Mouse (Mus musculus) hindbrain, embryonic 14.5 days (tissue): ENCODE data around the gene Pomc. TPM values are rescaled to one million over a fixed set of nuclear protein-coding genes. Genes with fewer than 3 reads are reported as not detected.
A peak's percentile ranks its signal among the peaks of the same experiment; 100 is the strongest.
"Not testable (repeated sequence)": the region's sequence is repeated elsewhere in the genome, so short reads cannot be mapped to it uniquely, and the experiment has no call there.

Experiments used
- ATAC-seq: fragments of 200-750 bp; cut with Nextera tagmentation; 2 replicates; pipeline ENCODE4 v1.8.0; 2017; ENCODE audit warnings: moderate number of reproducible peaks, mild to moderate bottlenecking, moderate TSS enrichment, moderate library complexity; ENCODE audit not compliant: low FRiP score
- DNase-seq: peaks from one replicate; pipeline ENCODE4 v3.0.0-alpha.2; 2015; ENCODE audit warnings: low spot score
- H3K27ac ChIP-seq: fragments of 300-500 bp; sonication (generic); 2 replicates; pipeline ENCODE4 v1.5.1; 2014; ENCODE audit warnings: mild to moderate bottlenecking, moderate library complexity
- H3K27me3 ChIP-seq: fragments of 300-500 bp; sonication (generic); 2 replicates; pipeline ENCODE4 v1.6.1; 2014; ENCODE audit warnings: mild to moderate bottlenecking, low read length, mixed read lengths; ENCODE audit not compliant: control insufficient read depth, insufficient read depth
- H3K36me3 ChIP-seq: fragments of 300-500 bp; sonication (generic); replicated peaks from 2 replicates; pipeline ENCODE4 v1.6.1; 2014; ENCODE audit not compliant: control insufficient read depth, insufficient read depth
- H3K4me1 ChIP-seq: fragments of 300-500 bp; sonication (generic); replicated peaks from 2 replicates; pipeline ENCODE4 v1.6.1; 2014; ENCODE audit warnings: antibody characterized with exemption, low read length, mixed read lengths; ENCODE audit not compliant: control insufficient read depth, insufficient read depth
- H3K4me2 ChIP-seq: fragments of 300-500 bp; sonication (generic); replicated peaks from 2 replicates; pipeline ENCODE4 v1.6.1; 2014; ENCODE audit warnings: mild to moderate bottlenecking, moderate library complexity
- H3K4me3 ChIP-seq: fragments of 300-500 bp; sonication (generic); replicated peaks from 2 replicates; pipeline ENCODE4 v1.5.1; 2014; ENCODE audit warnings: mild to moderate bottlenecking, low read length
- H3K9ac ChIP-seq: fragments of 300-500 bp; sonication (generic); 2 replicates; pipeline ENCODE4 v1.6.1; 2014
- H3K9me3 ChIP-seq: fragments of 300-500 bp; sonication (generic); 2 replicates; pipeline ENCODE4 v1.6.1; 2016; ENCODE audit warnings: low read length; ENCODE audit not compliant: control insufficient read depth
- WGBS: fragments of 180-500 bp; shearing (Covaris S2); extraction: QIAGEN DNeasy Blood & Tissue Kit; methylation state at CpG from one replicate; pipeline ENCODE4 v1.1.7; 2014; 5-methylcytosine and 5-hydroxymethylcytosine counted together
- polyA plus RNA-seq: library from polyadenylated mRNA; unstranded; fragments of >200 nt; fragmentation: Nextera tagmentation; extraction: Ambion mirVana; gene quantifications from 2 replicates; pipeline ENCODE4 v1.2.1, GENCODE M21; 2014

Pomc gene
- polyA plus RNA-seq, 1 experiment from 2014 or later, result 3.9 TPM

- Histone ChIP-seq H3K4me1 (peaks cover 7% of the 10 kb centered on the region; the same call in 1 of the 2 replicates), H3K4me3 (no peak overlapping the region), H3K4me2 (no peak overlapping the region), H3K27ac (no peak overlapping the region), H3K9me3 (no peaks in the 10 kb centered on the region), H3K27me3 (no peaks in the 10 kb centered on the region), H3K36me3 (peaks cover 6% of the 10 kb centered on the region; the same call in 1 of the 2 replicates), H3K9ac (no peak overlapping the region)
- no peak for DNase-seq
- no peak for ATAC-seq
- WGBS, result 70% methylated on average over 3 of the region's 3 CpGs
These were observed 36.2 kb upstream of the Pomc start for GRCm38 (mm10) chr12:3918577-3918976.

GRCm38 (mm10) chr12:3919423-3919822, 35.3 kb upstream of the Pomc start:
- 88% methylated on average over 3 of the region's 3 CpGs for WGBS
- no peak overlapping the region for H3K9ac ChIP-seq
- H3K4me1 ChIP-seq, result peaks cover 7% of the 10 kb centered on the region; the same call in 1 of the 2 replicates
- H3K9me3 ChIP-seq, result no peaks in the 10 kb centered on the region
- no peak overlapping the region for H3K27ac ChIP-seq
- H3K27me3 ChIP-seq, result no peaks in the 10 kb centered on the region
- peaks cover 5% of the 10 kb centered on the region; the same call in 1 of the 2 replicates for H3K36me3 ChIP-seq
- H3K4me3 ChIP-seq, result no peak overlapping the region
- ATAC-seq (no peak), DNase-seq (no peak)
- H3K4me2 ChIP-seq, result no peak overlapping the region

- Histone ChIP-seq H3K4me3 (no peak overlapping the region), H3K4me1 (peaks cover 6% of the 10 kb centered on the region; the same call in 1 of the 2 replicates), H3K4me2 (no peak overlapping the region), H3K27me3 (no peaks in the 10 kb centered on the region), H3K9me3 (no peaks in the 10 kb centered on the region), H3K9ac (no peak overlapping the region), H3K27ac (no peak overlapping the region), H3K36me3 (no peaks in the 10 kb centered on the region)
- WGBS, result 3% methylated on average over 1 of the region's 1 CpGs
- DNase-seq, result peak; percentile 86
- ATAC-seq, result no peak
These were observed 28.6 kb upstream of the Pomc start for GRCm38 (mm10) chr12:3926127-3926526.

- 77% methylated on average over 3 of the region's 3 CpGs for WGBS
- DNase-seq, result no peak
- H3K4me1 ChIP-seq, result no peaks in the 10 kb centered on the region
- H3K4me3 ChIP-seq, result no peak overlapping the region
- no peaks in the 10 kb centered on the region for H3K9me3 ChIP-seq
- no peak for ATAC-seq
- H3K36me3 ChIP-seq, result no peaks in the 10 kb centered on the region
- H3K4me2 ChIP-seq, result no peak overlapping the region
- H3K9ac ChIP-seq, result no peak overlapping the region
- no peaks in the 10 kb centered on the region for H3K27me3 ChIP-seq
- H3K27ac ChIP-seq, result no peak overlapping the region
These were observed 25.9 kb upstream of the Pomc start for GRCm38 (mm10) chr12:3928841-3929240.

GRCm38 (mm10) chr12:3930090-3930865, 24.5 kb upstream of the Pomc start:
- not testable (repeated sequence) for ATAC-seq, H3K4me2 ChIP-seq, H3K27ac ChIP-seq, H3K9ac ChIP-seq, DNase-seq, H3K27me3 ChIP-seq, H3K36me3 ChIP-seq, H3K4me1 ChIP-seq, H3K4me3 ChIP-seq, H3K9me3 ChIP-seq
- WGBS, result 92% methylated on average over 32 of the region's 47 CpGs

GRCm38 (mm10) chr12:3942026-3942425, 12.7 kb upstream of the Pomc start:
- ATAC-seq, result no peak

GRCm38 (mm10) chr12:3944454-3945073, 10.2 kb upstream of the Pomc start:
- Histone ChIP-seq H3K9ac (no peak overlapping the region), H3K4me1 (peaks cover 5% of the 10 kb centered on the region; the same call in 1 of the 2 replicates), H3K4me2 (no peak overlapping the region), H3K9me3 (no peaks in the 10 kb centered on the region), H3K4me3 (no peak overlapping the region), H3K27ac (no peak overlapping the region), H3K27me3 (no peaks in the 10 kb centered on the region), H3K36me3 (no peaks in the 10 kb centered on the region)
- 24% methylated on average over 4 of the region's 4 CpGs for WGBS
- DNase-seq, result no peak
- no peak for ATAC-seq

More at GRCm38 (mm10) chr12:3942026-3942425, 12.7 kb upstream of the Pomc start:
- Histone ChIP-seq H3K4me3 (no peak overlapping the region), H3K4me2 (no peak overlapping the region), H3K27ac (no peak overlapping the region), H3K27me3 (no peaks in the 10 kb centered on the region), H3K9ac (no peak overlapping the region), H3K9me3 (no peaks in the 10 kb centered on the region), H3K36me3 (no peaks in the 10 kb centered on the region), H3K4me1 (peaks cover 3% of the 10 kb centered on the region; the same call in 1 of the 2 replicates)
- 9% methylated on average over 11 of the region's 11 CpGs for WGBS
- DNase-seq, result no peak

GRCm38 (mm10) chr12:3947503-3947902, 7.2 kb upstream of the Pomc start:
- DNase-seq (no peak), ATAC-seq (no peak)
- 62% methylated on average over 6 of the region's 6 CpGs for WGBS
- Histone ChIP-seq H3K27ac (no peak overlapping the region), H3K9ac (no peak overlapping the region), H3K9me3 (no peaks in the 10 kb centered on the region), H3K4me3 (no peak overlapping the region), H3K4me2 (no peak overlapping the region), H3K27me3 (no peaks in the 10 kb centered on the region), H3K36me3 (no peaks in the 10 kb centered on the region), H3K4me1 (peaks cover 5% of the 10 kb centered on the region; the same call in 1 of the 2 replicates)

- Histone ChIP-seq H3K9ac (no peak overlapping the region), H3K36me3 (no peaks in the 10 kb centered on the region), H3K4me2 (no peak overlapping the region), H3K4me3 (no peak overlapping the region), H3K27me3 (peaks cover 29% of the 10 kb centered on the region), H3K27ac (no peak overlapping the region), H3K9me3 (no peaks in the 10 kb centered on the region), H3K4me1 (peaks cover 4% of the 10 kb centered on the region; the same call in 1 of the 2 replicates)
- ATAC-seq, result no peak
- WGBS, result 28% methylated on average over 10 of the region's 10 CpGs
- DNase-seq, result no peak
These were observed 620 bp downstream of the Pomc start for GRCm38 (mm10) chr12:3955371-3955770.
